Mouse (Mus musculus) neural tube, postnatal 0 days (tissue): Measurements from ENCODE around the gene AA986860. TPM values are rescaled to one million over a fixed set of nuclear protein-coding genes. Genes with fewer than 3 reads are reported as not detected.

ENCODE experiments used
- polyA plus RNA-seq: library from polyadenylated mRNA; unstranded; fragments of >200 nt; fragmentation: Nextera tagmentation; extraction: Ambion mirVana; gene quantifications from 2 replicates; pipeline ENCODE4 v1.2.1, GENCODE M21; 2015

AA986860 gene
- 0.66 and 0.84 TPM in 2 replicates for polyA plus RNA-seq

GRCm38 (mm10) chr1:130731741-130732337 lies at the start of gene AA986860:
TSS of gene AA986860 (plus strand) at chr1:130731976.

GRCm38 (mm10) chr1:130715561-130716217 lies 16.1 kb upstream of the AA986860 start, which contains the start of gene Gm29427:
TSS of gene Gm29427 (minus strand) at chr1:130715799.

GRCm38 (mm10) chr1:130717291-130717871 lies 14.4 kb upstream of the AA986860 start, which contains the start of gene Yod1:
TSS of gene Yod1 (plus strand) at chr1:130717327.

GRCm38 (mm10) chr1:130729153-130729552 lies 2.6 kb upstream of the AA986860 start, which contains the start of gene Pfkfb2:
TSS of gene Pfkfb2 (minus strand) at chr1:130729253.

Other genes starting within 250 kb of the AA986860 start
- not detected in 2 replicates for gene Zp3r, start 102.4 kb upstream of the AA986860 start, polyA plus RNA-seq
- not detected in 2 replicates for gene C4bp, start 70.3 kb upstream of the AA986860 start, polyA plus RNA-seq
- not detected in 2 replicates for gene Gm29427, start 16.2 kb upstream of the AA986860 start, polyA plus RNA-seq
- gene Yod1, start 14.6 kb upstream of the AA986860 start, polyA plus RNA-seq, result 14.0 and 15.9 TPM in 2 replicates
- gene Pfkfb2, start 2.7 kb upstream of the AA986860 start, polyA plus RNA-seq, result 12.1 and 15.5 TPM in 2 replicates
- not detected in 2 replicates for gene Fcamr, start 68.9 kb downstream of the AA986860 start, polyA plus RNA-seq
- not detected in 2 replicates for gene Pigr, start 94.7 kb downstream of the AA986860 start, polyA plus RNA-seq
- 3.0 and 3.3 TPM in 2 replicates for gene Fcmr, start 133.7 kb downstream of the AA986860 start, polyA plus RNA-seq
- gene Il24, start 155.5 kb downstream of the AA986860 start, polyA plus RNA-seq, result not detected in 2 replicates
- not detected in 2 replicates for gene Il20, start 179.5 kb downstream of the AA986860 start, polyA plus RNA-seq
- not detected in 2 replicates for gene Il19, start 208.1 kb downstream of the AA986860 start, polyA plus RNA-seq